In the genomic region with DNA sequence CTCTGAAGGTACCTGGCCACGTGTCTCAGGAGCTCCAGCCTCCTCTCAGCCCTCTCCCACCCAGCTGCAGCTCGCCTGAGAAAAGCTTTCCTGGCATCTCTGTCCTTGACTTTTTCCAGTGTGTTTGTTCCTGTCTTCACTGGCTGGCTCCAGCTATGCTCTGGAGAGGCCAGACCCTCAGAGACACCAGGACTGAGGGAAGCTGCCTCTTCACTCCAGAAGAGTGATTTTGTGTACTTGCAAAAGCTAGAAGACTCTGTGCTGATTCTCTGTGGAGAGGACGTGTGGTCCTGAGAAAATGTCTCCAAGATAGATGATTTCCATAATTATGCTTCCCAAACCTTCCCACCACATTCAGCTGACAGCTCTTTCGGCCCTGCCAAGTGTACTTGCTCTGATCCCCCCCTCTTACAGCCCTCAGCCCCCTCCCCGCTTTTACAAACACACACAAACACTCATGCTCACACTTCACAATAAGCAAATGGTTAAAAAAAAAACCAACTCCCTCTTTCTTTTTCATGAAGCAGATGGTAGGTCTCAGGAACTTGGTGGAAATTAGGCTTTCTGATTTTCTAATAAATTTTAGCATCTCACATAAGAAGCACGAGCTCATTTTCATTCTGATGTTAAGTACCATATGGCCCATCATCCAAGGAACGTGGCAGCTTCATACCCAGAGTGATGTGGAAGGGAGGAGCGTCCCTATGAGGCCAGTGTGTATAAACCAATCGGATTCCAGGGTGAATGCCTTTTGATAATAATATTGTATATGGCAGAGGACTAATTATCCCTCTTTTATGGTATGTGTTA, we compare ENCODE assay signal across 16 mouse cellular contexts. TPM values are rescaled to one million over a fixed set of nuclear protein-coding genes. Genes with fewer than 3 reads are reported as not detected.
A peak's percentile ranks its signal among the peaks of the same experiment; 100 is the strongest.
DNase-seq lines count a peak whose midpoint lies in the region; ATAC-seq and TF ChIP-seq lines count a peak whose summit lies in the region.
"Had no signal": no experiment of that assay in that cellular context is flagged by ENCODE, and none has a peak within 500 bp of the region (broad histone marks: within the 10 kb centered on the region; RNA-seq: fewer than 3 reads in every experiment).

No protein-coding gene starts in this region.

- TF ChIP-seq CTCF in midbrain, postnatal 0 days (IDR thresholded peaks at IDR 0.05), result no peak

- peak; percentile 72 for ATAC-seq in lung, embryonic 16.5 days (ENCODE audit: low read depth)
- ATAC-seq in forebrain, embryonic 15.5 days (replicated peaks), result peak; percentile 92
- ATAC-seq in midbrain, postnatal 0 days (ENCODE audit: low FRiP score), result no peak

- no peak overlapping the region for H3K9ac ChIP-seq in lung, embryonic 16.5 days (ENCODE audit: low read length)
- no peak overlapping the region for H3K9ac ChIP-seq in forebrain, embryonic 15.5 days (replicated peaks)
- no peak overlapping the region for H3K9ac ChIP-seq in midbrain, postnatal 0 days (replicated peaks; ENCODE audit: low read length, poor library complexity, severe bottlenecking)
- H3K9ac ChIP-seq: embryonic facial prominence, embryonic 15.5 days had no signal

- H3K4me2 ChIP-seq in lung, embryonic 16.5 days (ENCODE audit: low read depth, low read length), result no peak overlapping the region
- peak overlapping the region; percentile 43 for H3K4me2 ChIP-seq in forebrain, embryonic 15.5 days (replicated peaks)
- no peak overlapping the region for H3K4me2 ChIP-seq in midbrain, postnatal 0 days (ENCODE audit: low read depth, low read length, poor library complexity, severe bottlenecking)
- H3K4me2 ChIP-seq: embryonic facial prominence, embryonic 15.5 days; liver, embryonic 11.5 days had no signal

- H3K4me3 ChIP-seq in lung, embryonic 16.5 days (ENCODE audit: low read length), result no peak overlapping the region
- peak overlapping the region; percentile 21 for H3K4me3 ChIP-seq in forebrain, embryonic 15.5 days
- no peak overlapping the region for H3K4me3 ChIP-seq in midbrain, postnatal 0 days (ENCODE audit: low read depth, low read length)
- H3K4me3 ChIP-seq: embryonic facial prominence, embryonic 15.5 days; myocyte had no signal

- H3K27me3 ChIP-seq in lung, embryonic 16.5 days (ENCODE audit: control insufficient read depth, insufficient read depth, low read depth, low read length), result no peaks in the 10 kb centered on the region
- no peaks in the 10 kb centered on the region for H3K27me3 ChIP-seq in forebrain, embryonic 15.5 days
- H3K27me3 ChIP-seq in midbrain, postnatal 0 days (ENCODE audit: insufficient read depth, low read length), result no peaks in the 10 kb centered on the region
- H3K27me3 ChIP-seq: embryonic facial prominence, embryonic 15.5 days had no signal

- peak overlapping the region; percentile 78 for H3K27ac ChIP-seq in lung, embryonic 16.5 days (ENCODE audit: low read length)
- H3K27ac ChIP-seq in forebrain, embryonic 15.5 days (replicated peaks), result peak overlapping the region; percentile 95
- no peak overlapping the region for H3K27ac ChIP-seq in midbrain, postnatal 0 days (ENCODE audit: low read depth, low read length)
- H3K27ac ChIP-seq: embryonic facial prominence, embryonic 15.5 days; macrophage had no signal

- peak; percentile 8 to 9 for DNase-seq in adrenal gland, postnatal 36 days
- DNase-seq in adrenal gland, postnatal 4 days (ENCODE audit: low spot score in 2 of 2), result no peak
- DNase-seq in lung, postnatal 36 days, result no peak
- DNase-seq in midbrain, postnatal 0 days (ENCODE audit: low spot score), result peak; percentile 62
- no peak for DNase-seq in kidney, postnatal 10 days
- DNase-seq in thymus, adult 18-20 months, result no peak
- DNase-seq: thymus, postnatal 25 days had no signal

- H3K36me3 ChIP-seq in lung, embryonic 16.5 days (ENCODE audit: control insufficient read depth, insufficient read depth, low read length), result no peaks in the 10 kb centered on the region
- no peaks in the 10 kb centered on the region for H3K36me3 ChIP-seq in forebrain, embryonic 15.5 days
- H3K36me3 ChIP-seq in midbrain, postnatal 0 days (ENCODE audit: insufficient read depth, low read length), result no peaks in the 10 kb centered on the region
- H3K36me3 ChIP-seq: embryonic facial prominence, embryonic 15.5 days had no signal

- 28% methylated on average over 9 of the region's 9 CpGs for WGBS in lung, embryonic 16.5 days
- 14% methylated on average over 9 of the region's 9 CpGs for WGBS in forebrain, embryonic 15.5 days
- 43% methylated on average over 9 of the region's 9 CpGs for WGBS in midbrain, postnatal 0 days

- H3K4me1 ChIP-seq in lung, embryonic 16.5 days (replicated peaks; ENCODE audit: control insufficient read depth, insufficient read depth, low read length), result peaks cover 12% of the 10 kb centered on the region; the same call in 1 of the 2 replicates
- H3K4me1 ChIP-seq in forebrain, embryonic 15.5 days, result peaks cover 55% of the 10 kb centered on the region
- H3K4me1 ChIP-seq in midbrain, postnatal 0 days (ENCODE audit: insufficient read depth, low read length), result no peaks in the 10 kb centered on the region

- H3K9me3 ChIP-seq in lung, embryonic 16.5 days (ENCODE audit: control insufficient read depth, low read length), result no peaks in the 10 kb centered on the region
- H3K9me3 ChIP-seq in forebrain, embryonic 15.5 days, result no peaks in the 10 kb centered on the region
- no peaks in the 10 kb centered on the region for H3K9me3 ChIP-seq in midbrain, postnatal 0 days (ENCODE audit: low read length)
- H3K9me3 ChIP-seq: embryonic facial prominence, embryonic 15.5 days had no signal

RNA-seq across cellular contexts. Expression of gene Gucy1b2, which starts 1.1 kb away (rescaled TPM):
- 1 to 10 TPM in 1 of 2 experiments, under 1 TPM in 1; 0.60 to 1.1 TPM for total RNA-seq in adrenal gland, postnatal 36 days (2021)
- total RNA-seq in adrenal gland, postnatal 4 days (2021), result 1 to 10 TPM; 1.2 to 1.4 TPM
- 0.13 and 0.31 TPM in 2 replicates for polyA plus RNA-seq in lung, embryonic 16.5 days (2015; fragmentation: Nextera tagmentation; extraction: Ambion mirVana)
- polyA plus RNA-seq in forebrain, embryonic 15.5 days (2015; fragmentation: Nextera tagmentation; extraction: Ambion mirVana), result 3.5 and 4.3 TPM in 2 replicates
- total RNA-seq in midbrain, postnatal 0 days (2014; rRNA removed), result 1.2 and 3.9 TPM in 2 replicates
- polyA plus RNA-seq in midbrain, postnatal 0 days (2015; fragmentation: Nextera tagmentation; extraction: Ambion mirVana), result 0.49 and 0.56 TPM in 2 replicates
- total RNA-seq: common myeloid progenitor, adult 5-6 weeks had no signal
- polyA plus RNA-seq: gonadal fat pad, adult 2 months; macrophage; myocyte; stomach, embryonic 14.5 days had no signal

Comparison
In these comparisons a context has a peak if more than half of its experiments do, and no peak if none do; other contexts are left out.
1. DNase-seq: peak in adrenal gland, postnatal 36 days (2 of 2) and midbrain, postnatal 0 days (single experiment); none in adrenal gland, postnatal 4 days (0 of 2), lung, postnatal 36 days (single experiment), kidney, postnatal 10 days (single experiment) and thymus, adult 18-20 months (0 of 2).